Comparison of ENCODE assay signal across 8 mouse cellular contexts in the genomic region with DNA sequence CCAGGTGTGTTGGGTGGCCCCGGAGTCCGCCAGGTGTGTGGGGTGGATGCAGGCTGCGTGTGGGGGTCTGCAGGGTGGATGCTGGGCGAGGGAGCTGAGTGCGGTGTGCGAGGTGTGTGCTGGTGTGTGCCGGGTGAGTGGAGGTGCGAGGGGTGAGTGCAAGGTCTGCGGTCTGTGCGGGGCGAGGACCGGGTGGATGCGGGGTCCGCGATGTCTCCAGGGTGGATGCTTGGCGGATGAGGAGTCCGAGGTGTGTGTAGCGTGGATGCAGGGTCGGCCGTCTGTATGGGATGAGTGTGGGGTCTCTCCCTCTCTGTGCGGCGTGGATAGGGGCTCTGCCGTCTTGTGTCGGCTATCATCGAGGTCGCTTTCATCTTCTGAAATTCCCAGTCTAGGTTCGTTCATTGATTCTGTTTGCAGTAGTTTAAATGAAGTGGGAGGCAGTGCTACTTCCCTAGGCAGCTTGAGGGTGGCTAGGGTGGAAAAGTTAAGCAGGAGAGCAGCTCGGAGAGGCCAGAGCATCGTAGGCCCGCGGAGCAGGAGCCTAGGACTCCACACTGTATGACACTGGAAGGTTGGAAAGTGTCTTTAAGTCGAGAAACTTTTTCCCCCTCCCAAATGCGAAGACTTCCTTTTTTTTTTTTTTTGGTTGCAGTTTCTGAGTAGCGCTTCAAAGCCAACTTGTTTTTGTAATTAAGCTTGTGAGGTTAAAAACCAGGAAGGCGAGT. TPM values are rescaled to one million over a fixed set of nuclear protein-coding genes. Genes with fewer than 3 reads are reported as not detected.
A peak's percentile ranks its signal among the peaks of the same experiment; 100 is the strongest.
DNase-seq lines count a peak whose midpoint lies in the region; ATAC-seq and TF ChIP-seq lines count a peak whose summit lies in the region.

No protein-coding gene starts in this region.

- H3K27ac ChIP-seq in heart, embryonic 11.5 days (ENCODE audit: low read depth, low read length) = peak overlapping the region; percentile 80; the same call in 1 of the 2 replicates
- H3K27ac ChIP-seq in hindbrain, embryonic 10.5 days = peak overlapping the region; percentile 96
- H3K27ac ChIP-seq in lung, postnatal 0 days (ENCODE audit: low read length) = no peak overlapping the region

- H3K9ac ChIP-seq in heart, embryonic 11.5 days (ENCODE audit: low read depth, low read length) = peak overlapping the region; percentile 95
- H3K9ac ChIP-seq in lung, postnatal 0 days (replicated peaks; ENCODE audit: low read depth) = peak overlapping the region; percentile 94

- peak overlapping the region; percentile 96 for H3K4me3 ChIP-seq in heart, embryonic 11.5 days (ENCODE audit: low read depth, low read length)
- peak overlapping the region; percentile 96 for H3K4me3 ChIP-seq in hindbrain, embryonic 10.5 days
- H3K4me3 ChIP-seq in lung, postnatal 0 days (ENCODE audit: low read depth, low read length) = peak overlapping the region; percentile 96

- ATAC-seq in heart, embryonic 11.5 days (replicated peaks; ENCODE audit: insufficient number of reproducible peaks, low FRiP score, low TSS enrichment) = peak; percentile 6; the same call in 1 of the 2 replicates
- ATAC-seq in lung, postnatal 0 days = peak; percentile 13; the same call in 1 of the 2 replicates

- no peaks in the 10 kb centered on the region for H3K27me3 ChIP-seq in heart, embryonic 11.5 days (ENCODE audit: control insufficient read depth, insufficient read depth, low read length)
- H3K27me3 ChIP-seq in hindbrain, embryonic 10.5 days (ENCODE audit: insufficient read depth, poor library complexity, severe bottlenecking) = no peaks in the 10 kb centered on the region
- no peaks in the 10 kb centered on the region for H3K27me3 ChIP-seq in lung, postnatal 0 days (replicated peaks; ENCODE audit: insufficient read depth, low read length)
- no peaks in the 10 kb centered on the region; the same call in 1 of the 2 replicates for H3K27me3 ChIP-seq in splenic B cell, adult 2 months (ENCODE audit: control insufficient read depth, insufficient read depth, low read length, poor library complexity, severe bottlenecking)

- no peak for TF ChIP-seq CTCF in lung, postnatal 0 days (IDR thresholded peaks at IDR 0.05)

- H3K4me1 ChIP-seq in heart, embryonic 11.5 days (ENCODE audit: control insufficient read depth, insufficient read depth, low read length) = peaks cover 3% of the 10 kb centered on the region
- H3K4me1 ChIP-seq in hindbrain, embryonic 10.5 days (replicated peaks) = peaks cover 27% of the 10 kb centered on the region
- no peaks in the 10 kb centered on the region for H3K4me1 ChIP-seq in lung, postnatal 0 days (ENCODE audit: insufficient read depth, low read depth, low read length)

- 3% methylated on average over 35 of the region's 35 CpGs for WGBS in heart, embryonic 11.5 days (ENCODE audit: insufficient replicate concordance)
- WGBS in hindbrain, embryonic 10.5 days = 4% methylated on average over 35 of the region's 35 CpGs
- 2% methylated on average over 33 of the region's 35 CpGs for WGBS in lung, postnatal 0 days

- peak overlapping the region; percentile 98 for H3K4me2 ChIP-seq in heart, embryonic 11.5 days
- H3K4me2 ChIP-seq in lung, postnatal 0 days (replicated peaks; ENCODE audit: low read depth, low read length) = peak overlapping the region; percentile 97

- intact Hi-C loops in heart, postnatal 14 days (cut with DNase I) = loop anchor here (5.0 kb wide), 2 partner anchors 56 to 71 kb away; no protein-coding TSS in a partner anchor

- no peak for DNase-seq in heart, postnatal 14 days
- DNase-seq in CD4-positive, CD25-positive, alpha-beta regulatory T cell, adult 2 months (ENCODE audit: low read depth, low spot score) = peak; percentile 43
- DNase-seq in cerebellum, postnatal 10 days = peak; percentile 49 to 53
- DNase-seq in hindbrain, embryonic 10.5 days (ENCODE audit: low spot score) = peak; percentile 50
- DNase-seq in lung, postnatal 0 days (ENCODE audit: low spot score) = peak; percentile 32
- DNase-seq in splenic B cell, adult 2 months (ENCODE audit: low read depth, low spot score) = peak; percentile 58
- no peak for DNase-seq in MN1 (ENCODE audit: low spot score)

- no peaks in the 10 kb centered on the region for H3K36me3 ChIP-seq in heart, embryonic 11.5 days (ENCODE audit: control insufficient read depth, insufficient read depth, low read length)
- peaks cover 6% of the 10 kb centered on the region; the same call in 1 of the 2 replicates for H3K36me3 ChIP-seq in hindbrain, embryonic 10.5 days
- H3K36me3 ChIP-seq in lung, postnatal 0 days (ENCODE audit: insufficient read depth, low read length) = no peaks in the 10 kb centered on the region
- no peaks in the 10 kb centered on the region for H3K36me3 ChIP-seq in splenic B cell, adult 2 months (ENCODE audit: control insufficient read depth, insufficient read depth, low read length, poor library complexity, severe bottlenecking)

- no peaks in the 10 kb centered on the region for H3K9me3 ChIP-seq in heart, embryonic 11.5 days (replicated peaks; ENCODE audit: control insufficient read depth, low read length)
- no peaks in the 10 kb centered on the region for H3K9me3 ChIP-seq in hindbrain, embryonic 10.5 days
- H3K9me3 ChIP-seq in lung, postnatal 0 days (ENCODE audit: low read length) = no peaks in the 10 kb centered on the region

- no peak for TF ChIP-seq EP300 in lung, postnatal 0 days (IDR thresholded peaks at IDR 0.05)

RNA-seq across cellular contexts. Expression of a gene that starts 0.9 kb away (rescaled TPM):
- polyA plus RNA-seq in heart, embryonic 11.5 days (2014; fragmentation: Nextera tagmentation; extraction: Ambion mirVana) = 14.2 and 15.6 TPM in 2 replicates
- total RNA-seq in heart, postnatal 14 days (2021) = 10 to 100 TPM; 28.7 to 31.5 TPM
- 14.6 and 16.6 TPM in 2 replicates for polyA plus RNA-seq in hindbrain, embryonic 10.5 days (2016; fragmentation: Nextera tagmentation; extraction: Ambion mirVana)
- 8.5 and 10.4 TPM in 2 replicates for polyA plus RNA-seq in lung, postnatal 0 days (2015; fragmentation: Nextera tagmentation; extraction: Ambion mirVana)

Comparison
In these comparisons a context has a peak if more than half of its experiments do, and no peak if none do; other contexts are left out.
1. DNase-seq: peak in CD4-positive, CD25-positive, alpha-beta regulatory T cell, adult 2 months (single experiment), cerebellum, postnatal 10 days (2 of 2), hindbrain, embryonic 10.5 days (single experiment), lung, postnatal 0 days (single experiment) and splenic B cell, adult 2 months (single experiment); none in heart, postnatal 14 days (0 of 2) and MN1 (single experiment).
2. Peak in every context shown above with its lines, with median percentiles within 50 percentile points of each other: H3K4me3 ChIP-seq.